Mouse (Mus musculus) embryo, embryonic 10 days (tissue): ENCODE measurements around the gene Fndc3b.

Experiments
- DNase-seq: peaks from one replicate; pipeline ENCODE4 v3.0.0-alpha.2; 2015; ENCODE audit warnings: low spot score

Fndc3b gene

GRCm38 (mm10) chr3:27670416-27670815, 40.7 kb downstream of the Fndc3b start:
- DNase-seq: peak; percentile 66

DNA sequence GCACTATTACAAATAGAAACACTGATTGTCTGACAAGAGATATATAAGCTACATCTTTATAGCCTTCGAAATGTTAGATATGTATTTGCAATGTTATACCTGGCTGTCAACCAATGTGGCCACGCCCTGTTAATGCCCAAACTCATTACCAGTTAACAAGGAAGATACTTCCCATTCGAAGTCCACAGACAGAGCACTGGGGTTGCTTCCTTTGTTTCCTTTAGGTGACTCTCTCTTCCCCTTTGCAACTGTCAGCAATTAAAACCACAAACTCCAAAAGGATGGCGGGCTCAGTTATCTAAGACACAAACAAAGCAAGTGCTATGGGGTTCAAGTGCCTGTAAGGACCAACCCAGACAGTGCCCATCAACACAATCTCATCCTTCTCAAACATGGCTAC, 43.8 kb downstream of the Fndc3b start:
- no peak for DNase-seq

DNA sequence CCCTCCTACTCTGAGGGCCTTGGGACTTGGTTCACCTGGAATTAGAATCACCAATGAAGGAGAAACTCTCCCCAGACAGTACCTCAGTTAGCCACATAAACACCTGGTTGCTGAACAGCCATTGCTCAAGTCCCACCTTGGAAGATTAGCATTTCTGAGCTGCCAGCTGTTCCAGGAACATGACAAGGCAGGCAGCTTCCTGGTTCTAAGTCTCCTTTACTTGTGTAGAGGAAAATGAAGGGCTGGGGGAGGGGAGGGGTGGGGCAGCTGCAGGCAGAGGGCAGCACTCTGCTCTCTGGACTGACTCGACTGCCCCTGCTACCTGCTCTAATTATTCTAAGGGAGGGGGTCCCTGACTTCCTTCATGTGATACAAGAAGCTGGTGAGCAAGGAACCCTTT, 45.8 kb downstream of the Fndc3b start:
- DNase-seq: no peak

DNA sequence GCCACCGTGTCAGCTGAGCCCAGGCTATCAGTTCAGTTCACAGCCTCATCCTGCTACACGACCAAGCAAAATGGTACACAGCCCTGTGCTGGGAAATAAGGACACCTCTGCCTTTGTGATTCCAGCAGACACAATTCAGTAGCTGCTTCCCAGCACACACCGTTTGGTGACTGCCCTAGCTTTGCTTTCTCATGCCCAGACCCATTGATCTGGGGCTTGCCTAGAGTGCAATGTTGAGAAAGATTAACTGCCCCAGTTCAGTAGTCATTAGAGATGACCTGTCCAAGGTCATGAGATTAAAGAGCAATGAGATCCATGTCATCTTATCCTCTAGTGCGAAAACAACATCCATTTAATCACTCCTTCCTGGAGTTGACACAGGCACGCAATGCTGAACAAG, 47.9 kb downstream of the Fndc3b start:
- DNase-seq: no peak

DNA sequence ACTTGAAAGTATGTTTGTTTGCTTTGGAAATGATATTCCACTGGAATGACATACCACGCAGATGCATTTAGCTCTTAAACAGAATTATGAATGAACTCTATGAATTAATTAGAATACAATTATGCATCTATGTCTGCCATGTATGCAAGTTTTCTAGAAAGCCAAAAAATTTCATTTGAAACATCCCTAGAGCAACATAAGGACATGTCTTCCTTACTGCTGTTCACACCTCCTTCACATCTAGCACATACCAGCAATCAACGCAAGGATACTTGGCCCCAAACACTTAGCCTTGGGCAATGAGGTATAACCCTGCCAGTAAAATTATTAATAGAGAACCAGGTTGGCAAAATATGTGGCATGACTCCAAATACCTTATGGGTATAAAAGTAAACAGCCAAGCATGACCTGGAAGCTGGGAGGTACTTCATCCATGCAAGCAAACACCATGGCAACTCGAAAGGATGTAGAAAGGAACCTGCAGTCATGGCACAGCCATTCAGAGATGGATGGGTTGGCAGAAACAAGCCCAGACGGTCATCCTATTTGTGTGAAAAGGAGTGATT, 52.8 kb downstream of the Fndc3b start:
- no peak for DNase-seq

GRCm38 (mm10) chr3:27656764-27657390, 54.2 kb downstream of the Fndc3b start:
- DNase-seq: peak; percentile 62

GRCm38 (mm10) chr3:27655673-27656072, 55.4 kb downstream of the Fndc3b start:
- DNase-seq: no peak

DNA sequence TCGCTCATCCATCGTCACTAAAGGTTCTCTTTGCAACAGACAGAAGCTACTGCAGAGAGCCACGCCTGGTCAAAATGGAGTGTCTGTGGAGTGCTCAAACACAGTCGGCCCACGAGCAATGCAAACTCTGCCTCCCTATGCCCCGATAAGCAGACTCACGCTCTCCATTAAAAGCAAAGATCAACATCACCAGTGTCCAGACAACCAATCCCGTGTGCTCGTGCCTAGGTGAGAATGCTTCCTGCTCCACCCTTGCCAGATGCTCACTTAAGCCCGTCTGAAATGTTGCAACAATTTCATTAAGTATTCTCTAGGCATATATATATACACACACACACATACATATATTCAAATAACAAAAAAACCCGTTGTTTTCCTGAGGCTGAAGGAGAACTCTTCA, 56.1 kb downstream of the Fndc3b start:
- DNase-seq: no peak

DNA sequence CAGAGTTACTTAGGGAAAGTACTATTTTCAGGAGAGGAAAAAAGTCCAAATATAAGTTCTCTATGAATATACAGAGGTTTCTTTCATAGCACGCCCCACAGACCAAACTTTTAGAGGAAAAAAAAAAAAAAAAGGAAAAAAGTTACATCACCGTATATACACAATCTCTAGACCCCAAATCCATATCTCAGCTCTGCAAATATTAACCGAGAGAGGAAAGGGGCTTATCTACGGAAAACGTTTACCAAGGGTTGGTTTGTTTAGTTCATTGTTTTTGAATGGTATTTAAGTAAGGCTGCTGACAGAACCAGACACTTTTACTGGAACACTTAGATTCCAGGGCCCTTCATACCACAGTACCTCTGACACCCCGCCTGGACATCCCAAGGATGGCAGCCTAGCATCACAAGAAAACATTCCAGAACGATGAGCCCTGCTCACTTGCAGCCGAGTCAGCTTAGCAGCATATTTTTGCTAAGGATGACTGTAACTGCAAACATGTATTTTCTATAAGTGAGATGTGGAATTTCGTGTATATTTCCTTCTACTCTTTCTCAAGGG, 58.6 kb downstream of the Fndc3b start:
- DNase-seq: no peak

- no peak for DNase-seq
Observed at GRCm38 (mm10) chr3:27651731-27652130, 59.4 kb downstream of the Fndc3b start.

DNA sequence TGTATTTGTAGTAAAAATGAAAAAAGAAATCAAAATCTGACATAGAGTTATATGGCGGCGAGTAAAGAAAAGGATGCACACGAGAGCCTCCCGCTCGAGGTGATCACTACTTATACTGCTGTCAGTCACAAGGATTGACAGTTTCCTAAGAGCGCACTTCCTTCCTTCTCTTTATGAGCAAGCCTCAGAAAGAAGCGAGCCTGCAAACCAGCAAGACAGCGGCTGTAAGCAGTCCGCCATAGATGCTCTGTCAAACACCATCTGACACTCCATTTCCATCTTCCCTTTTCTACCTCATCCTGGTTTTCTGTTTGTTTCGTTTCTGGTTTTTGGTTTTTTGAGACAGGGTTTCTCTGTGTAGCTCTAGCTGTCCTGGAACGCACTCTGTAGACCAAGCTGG, 61.0 kb downstream of the Fndc3b start:
- no peak for DNase-seq

GRCm38 (mm10) chr3:27649316-27649715, 61.8 kb downstream of the Fndc3b start:
- no peak for DNase-seq

- no peak for DNase-seq
Observed at GRCm38 (mm10) chr3:27642381-27642780, 68.7 kb downstream of the Fndc3b start.

GRCm38 (mm10) chr3:27639701-27640100, 71.4 kb downstream of the Fndc3b start:
- DNase-seq: no peak

- peak; percentile 36 for DNase-seq
Observed at GRCm38 (mm10) chr3:27637046-27637661, 74.0 kb downstream of the Fndc3b start.

- peak; percentile 66 for DNase-seq
Observed at GRCm38 (mm10) chr3:27635776-27636175, 75.3 kb downstream of the Fndc3b start.

DNA sequence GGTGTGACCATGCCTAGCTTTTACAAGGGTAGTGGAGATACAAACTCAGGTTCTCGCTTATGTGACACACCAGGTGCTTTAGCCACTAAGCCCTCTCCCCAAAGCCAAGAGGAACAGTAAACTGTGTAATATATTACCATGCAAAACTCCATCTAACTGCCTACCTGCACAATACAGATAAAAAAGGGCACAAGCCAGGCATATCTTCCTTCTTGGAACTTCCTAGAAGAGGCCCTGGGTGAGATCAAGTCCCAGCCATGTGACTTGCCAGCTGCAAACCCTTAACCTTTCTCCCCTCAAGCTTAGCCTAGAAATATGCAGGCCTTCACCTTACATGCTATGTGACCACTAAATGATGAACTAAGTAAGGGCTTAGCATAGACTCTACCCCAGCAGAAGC, 78.2 kb downstream of the Fndc3b start:
- DNase-seq: no peak

DNA sequence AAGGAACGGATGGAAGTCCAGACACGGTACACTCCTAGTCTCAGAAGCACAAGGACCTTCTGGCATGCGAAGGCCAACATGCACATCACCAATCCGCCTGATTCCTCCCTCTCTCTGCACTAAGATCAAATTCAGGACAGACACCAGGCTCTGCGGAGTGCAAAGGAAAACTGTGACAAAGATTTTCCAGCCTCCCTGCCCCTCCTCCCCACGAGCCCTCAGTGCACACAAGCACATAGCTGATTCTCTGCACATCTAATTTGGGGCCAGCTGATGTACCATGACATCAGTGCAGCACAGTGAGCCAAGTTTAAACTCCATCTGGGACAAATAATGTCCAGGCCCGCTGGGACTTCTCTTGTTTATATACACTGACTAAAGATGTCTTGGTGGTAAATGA, 80.0 kb downstream of the Fndc3b start:
- no peak for DNase-seq

GRCm38 (mm10) chr3:27629716-27630115, 81.4 kb downstream of the Fndc3b start:
- DNase-seq: no peak

GRCm38 (mm10) chr3:27626301-27626700, 84.8 kb downstream of the Fndc3b start:
- no peak for DNase-seq

- no peak for DNase-seq
Observed at GRCm38 (mm10) chr3:27625592-27625985, 85.5 kb downstream of the Fndc3b start.

- no peak for DNase-seq
Observed at GRCm38 (mm10) chr3:27624974-27625591, 86.0 kb downstream of the Fndc3b start.

DNA sequence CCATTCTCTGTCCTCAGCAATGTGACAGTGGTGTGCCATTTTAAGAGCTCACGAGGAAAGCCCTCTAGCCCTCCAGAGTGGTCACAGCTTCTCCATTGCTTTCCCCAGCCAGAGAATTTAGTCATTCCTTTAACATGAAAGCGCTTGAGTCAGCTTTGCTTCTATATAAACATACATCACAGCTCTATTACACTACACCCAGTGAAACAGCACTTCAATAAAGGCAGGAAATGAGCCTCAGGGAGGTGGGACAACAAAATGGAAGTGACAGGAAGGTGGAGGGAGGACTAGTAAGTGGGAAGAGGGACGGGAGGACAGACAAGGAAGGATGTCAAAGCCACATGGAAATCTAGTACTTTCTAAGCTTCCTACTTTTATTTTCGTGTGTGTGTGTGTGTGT, 88.7 kb downstream of the Fndc3b start:
- no peak for DNase-seq
